Mouse (Mus musculus): ENCODE results near the gene Cacna1a. TPM values are rescaled to one million over a fixed set of nuclear protein-coding genes. Genes with fewer than 3 reads are reported as not detected.

Gene Cacna1a
- polyA plus RNA-seq, 1 experiment from 2014 or later: 20.0 TPM

DNA sequence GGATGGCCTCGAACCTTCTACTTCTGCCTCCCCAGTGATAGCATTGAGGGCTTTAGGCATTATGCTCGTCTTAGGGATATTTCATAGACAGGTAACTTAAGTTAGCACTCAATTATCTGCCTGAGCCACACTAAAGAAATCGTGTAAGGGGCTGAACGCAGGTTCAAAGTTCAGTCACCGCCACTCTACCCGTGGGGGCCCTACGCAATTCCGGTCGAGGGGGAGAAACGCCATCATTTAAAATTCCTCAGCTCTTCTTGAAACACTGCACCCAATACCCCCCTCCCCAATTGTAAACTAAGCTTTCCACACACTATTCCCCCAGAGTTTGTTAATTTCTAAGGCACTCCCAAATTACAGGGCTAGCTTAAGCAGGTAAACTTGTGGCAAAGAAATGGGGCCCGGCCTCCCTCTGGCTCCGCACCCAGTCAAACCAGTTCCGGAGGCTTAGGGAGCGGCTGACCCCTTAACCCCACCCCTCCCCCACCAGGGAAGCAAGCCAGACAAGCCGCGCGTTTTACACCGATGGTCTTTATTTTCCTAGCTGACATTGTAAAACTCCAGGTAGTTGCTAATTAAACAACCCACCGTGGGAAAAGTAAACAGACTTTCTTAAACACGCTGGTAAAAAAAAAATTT lies 272.7 kb downstream of the Cacna1a start:
- Histone ChIP-seq H3K9ac (ENCODE audit: low read depth, low read length) (peak overlapping the region; percentile 74), H3K27ac (ENCODE audit: low read length) (no peak overlapping the region; the same call in none of the 2 replicates), H3K4me1 (ENCODE audit: control insufficient read depth, insufficient read depth, low read length) (peaks cover 43% of the 10 kb centered on the region), H3K9me3 (replicated peaks; ENCODE audit: control insufficient read depth, low read length, poor library complexity, severe bottlenecking) (no peaks in the 10 kb centered on the region), H3K4me2 (ENCODE audit: low read length) (peak overlapping the region; percentile 87), H3K4me3 (ENCODE audit: low read depth, low read length) (peak overlapping the region; percentile 62), H3K36me3 (ENCODE audit: control insufficient read depth, insufficient read depth, low read length) (no peaks in the 10 kb centered on the region), H3K27me3 (ENCODE audit: control insufficient read depth, insufficient read depth, low read depth, low read length) (peaks cover 6% of the 10 kb centered on the region; the same call in 1 of the 2 replicates)
- no peak for ATAC-seq
- 4% methylated on average over 20 of the region's 20 CpGs for WGBS

- no peak for ATAC-seq
- H3K27me3 ChIP-seq (ENCODE audit: control insufficient read depth, insufficient read depth, low read depth, low read length): peaks cover 2% of the 10 kb centered on the region; the same call in 1 of the 2 replicates
- WGBS: 1% methylated on average over 24 of the region's 24 CpGs
- H3K27ac ChIP-seq (ENCODE audit: low read length): peak overlapping the region; percentile 17; the same call in 1 of the 2 replicates
- H3K9ac ChIP-seq (ENCODE audit: low read depth, low read length): peak overlapping the region; percentile 74
- H3K4me2 ChIP-seq (ENCODE audit: low read length): peak overlapping the region; percentile 87
- peak overlapping the region; percentile 62 for H3K4me3 ChIP-seq (ENCODE audit: low read depth, low read length)
- peaks cover 41% of the 10 kb centered on the region for H3K4me1 ChIP-seq (ENCODE audit: control insufficient read depth, insufficient read depth, low read length)
- H3K36me3 ChIP-seq (ENCODE audit: control insufficient read depth, insufficient read depth, low read length): no peaks in the 10 kb centered on the region
- no peaks in the 10 kb centered on the region for H3K9me3 ChIP-seq (replicated peaks; ENCODE audit: control insufficient read depth, low read length, poor library complexity, severe bottlenecking)
These were observed 273.2 kb downstream of the Cacna1a start for GRCm38 (mm10) chr8:84661458-84661871.

DNA sequence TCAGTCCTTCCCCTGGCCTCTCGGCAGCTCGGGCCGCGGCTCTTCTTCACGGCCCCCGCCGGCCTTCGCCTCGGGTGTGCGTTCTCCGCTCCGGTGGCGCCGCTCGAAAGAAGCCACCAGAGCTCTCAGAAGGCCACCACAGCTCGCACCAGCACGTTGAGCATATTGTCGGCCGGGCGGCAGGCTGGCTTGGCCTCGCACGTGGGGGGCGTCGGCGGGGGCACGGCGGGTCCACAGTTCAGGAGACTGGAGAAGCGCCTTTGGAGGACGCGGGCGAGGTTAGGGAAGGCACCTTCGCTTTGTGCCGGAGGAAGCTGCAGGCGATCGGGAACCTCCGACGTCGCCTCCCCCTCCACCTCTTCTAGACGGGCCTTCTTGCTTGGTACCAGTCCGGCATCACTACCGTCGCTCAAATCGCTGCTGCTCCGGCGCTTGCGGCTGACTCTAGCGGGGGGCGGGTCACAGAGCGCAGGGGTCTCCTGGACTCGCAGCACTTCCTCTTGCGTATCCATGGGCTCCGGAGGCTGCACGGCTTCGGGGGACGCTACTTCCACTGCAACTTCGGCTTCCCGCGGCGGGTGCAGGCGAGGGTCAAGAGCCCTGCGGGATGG lies 273.8 kb downstream of the Cacna1a start:
- ATAC-seq: peak; percentile 10
- Histone ChIP-seq H3K4me3 (ENCODE audit: low read depth, low read length) (peak overlapping the region; percentile 62), H3K27ac (ENCODE audit: low read length) (peak overlapping the region; percentile 66), H3K4me2 (ENCODE audit: low read length) (peak overlapping the region; percentile 87), H3K27me3 (ENCODE audit: control insufficient read depth, insufficient read depth, low read depth, low read length) (peaks cover 2% of the 10 kb centered on the region; the same call in 1 of the 2 replicates), H3K9ac (ENCODE audit: low read depth, low read length) (peak overlapping the region; percentile 74), H3K4me1 (ENCODE audit: control insufficient read depth, insufficient read depth, low read length) (peaks cover 39% of the 10 kb centered on the region), H3K36me3 (ENCODE audit: control insufficient read depth, insufficient read depth, low read length) (no peaks in the 10 kb centered on the region), H3K9me3 (replicated peaks; ENCODE audit: control insufficient read depth, low read length, poor library complexity, severe bottlenecking) (no peaks in the 10 kb centered on the region)
- WGBS: under 1% methylated on average over 60 of the region's 61 CpGs

DNA sequence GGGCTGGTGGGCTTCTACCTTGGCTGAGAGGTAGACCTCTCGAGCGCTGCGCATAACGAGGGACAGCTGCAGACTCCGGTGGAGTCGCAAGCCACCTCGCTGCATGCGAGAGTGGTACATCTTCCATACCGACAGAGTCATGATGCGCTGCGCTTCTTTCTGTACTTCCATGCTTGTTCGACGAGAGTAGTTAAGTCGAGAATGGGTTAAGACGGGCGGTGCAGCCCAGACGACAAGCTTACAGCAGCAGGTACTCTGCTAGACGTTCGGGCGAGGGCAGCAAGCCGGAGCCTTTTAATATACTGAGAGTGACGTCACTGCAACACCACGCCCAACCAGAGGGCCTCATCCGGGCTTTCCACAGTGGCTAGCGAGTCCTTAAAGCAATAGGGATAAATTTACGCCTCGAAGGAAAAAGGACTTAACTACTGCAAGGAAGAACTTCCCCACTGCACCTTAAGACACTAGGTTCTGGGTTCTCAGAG lies 274.4 kb downstream of the Cacna1a start, which contains the start of gene Ier2:
TSS of gene Ier2 (minus strand) at position 272 of the 485 bp plus-strand sequence.
- H3K4me3 ChIP-seq (ENCODE audit: low read depth, low read length): peak within 1 kb of the TSS; percentile 63
- H3K9ac ChIP-seq (ENCODE audit: low read depth, low read length): peak within 1 kb of the TSS; percentile 74
- no peaks in the 10 kb centered on the region for H3K9me3 ChIP-seq (replicated peaks; ENCODE audit: control insufficient read depth, low read length, poor library complexity, severe bottlenecking)
- no peaks in the 10 kb centered on the region for H3K36me3 ChIP-seq (ENCODE audit: control insufficient read depth, insufficient read depth, low read length)
- H3K27me3 ChIP-seq (ENCODE audit: control insufficient read depth, insufficient read depth, low read depth, low read length): peaks cover 2% of the 10 kb centered on the region; the same call in 1 of the 2 replicates
- WGBS: under 1% methylated on average over 27 of the region's 27 CpGs
- H3K4me1 ChIP-seq (ENCODE audit: control insufficient read depth, insufficient read depth, low read length): peaks cover 39% of the 10 kb centered on the region
- H3K4me2 ChIP-seq (ENCODE audit: low read length): peak within 1 kb of the TSS; percentile 87
- ATAC-seq: peak; percentile 69
- peak within 1 kb of the TSS; percentile 89 for H3K27ac ChIP-seq (ENCODE audit: low read length)

DNA sequence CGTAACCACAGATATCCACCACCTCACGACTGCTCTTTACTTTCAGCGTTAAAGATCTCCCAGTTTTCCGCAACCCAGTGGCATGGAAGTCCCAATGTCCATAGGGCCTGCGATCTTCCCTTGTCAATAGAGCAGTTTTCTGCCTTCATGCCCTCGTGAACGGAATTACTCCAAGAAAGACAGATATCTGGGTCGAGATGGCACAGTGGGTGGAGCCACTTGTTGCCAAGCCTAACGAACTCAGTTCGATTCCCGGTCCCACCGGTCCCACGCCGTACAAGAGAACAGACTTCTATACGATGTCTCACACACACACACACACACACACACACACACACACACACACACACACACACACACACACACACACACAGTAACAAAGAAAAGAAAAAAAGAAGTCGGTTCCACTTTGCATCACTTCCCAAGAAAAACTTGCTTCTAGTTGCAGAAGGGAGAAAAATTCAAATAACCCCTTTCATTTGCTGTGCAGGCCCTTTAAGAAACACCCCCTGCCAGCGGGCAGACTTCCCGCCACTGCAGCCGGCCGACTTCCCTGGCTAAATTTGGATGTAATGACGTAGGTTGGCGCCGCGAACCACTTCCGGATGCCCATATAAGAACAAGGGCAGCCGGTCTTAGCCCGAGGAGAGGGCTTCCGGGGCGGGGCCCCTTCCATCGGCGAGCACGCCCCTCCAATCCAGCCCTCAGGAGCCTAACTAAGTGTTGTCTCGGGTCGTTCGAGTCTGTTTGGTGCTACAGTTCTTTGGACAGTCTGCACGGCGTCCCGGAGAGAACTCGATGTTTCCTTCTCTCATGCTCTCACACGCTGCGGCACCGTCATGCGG lies 275.5 kb downstream of the Cacna1a start:
- H3K4me2 ChIP-seq (ENCODE audit: low read length): peak overlapping the region; percentile 87
- peak; percentile 71 for ATAC-seq
- H3K27me3 ChIP-seq (ENCODE audit: control insufficient read depth, insufficient read depth, low read depth, low read length): peaks cover 2% of the 10 kb centered on the region; the same call in 1 of the 2 replicates
- H3K9me3 ChIP-seq (replicated peaks; ENCODE audit: control insufficient read depth, low read length, poor library complexity, severe bottlenecking): no peaks in the 10 kb centered on the region
- H3K9ac ChIP-seq (ENCODE audit: low read depth, low read length): peak overlapping the region; percentile 82
- H3K36me3 ChIP-seq (ENCODE audit: control insufficient read depth, insufficient read depth, low read length): no peaks in the 10 kb centered on the region
- H3K4me3 ChIP-seq (ENCODE audit: low read depth, low read length): peak overlapping the region; percentile 63
- H3K4me1 ChIP-seq (ENCODE audit: control insufficient read depth, insufficient read depth, low read length): peaks cover 39% of the 10 kb centered on the region
- H3K27ac ChIP-seq (ENCODE audit: low read length): peak overlapping the region; percentile 89
- 3% methylated on average over 43 of the region's 43 CpGs for WGBS

GRCm38 (mm10) chr8:84664566-84665384 lies 276.5 kb downstream of the Cacna1a start:
- Histone ChIP-seq H3K4me2 (ENCODE audit: low read length) (peak overlapping the region; percentile 87), H3K27me3 (ENCODE audit: control insufficient read depth, insufficient read depth, low read depth, low read length) (peaks cover 2% of the 10 kb centered on the region; the same call in 1 of the 2 replicates), H3K4me3 (ENCODE audit: low read depth, low read length) (peak overlapping the region; percentile 63), H3K4me1 (ENCODE audit: control insufficient read depth, insufficient read depth, low read length) (peaks cover 39% of the 10 kb centered on the region), H3K9me3 (replicated peaks; ENCODE audit: control insufficient read depth, low read length, poor library complexity, severe bottlenecking) (no peaks in the 10 kb centered on the region), H3K36me3 (ENCODE audit: control insufficient read depth, insufficient read depth, low read length) (no peaks in the 10 kb centered on the region), H3K27ac (ENCODE audit: low read length) (peak overlapping the region; percentile 89), H3K9ac (ENCODE audit: low read depth, low read length) (peak overlapping the region; percentile 82)
- ATAC-seq: peak; percentile 72
- under 1% methylated on average over 29 of the region's 29 CpGs for WGBS

- Histone ChIP-seq H3K4me1 (ENCODE audit: control insufficient read depth, insufficient read depth, low read length) (peaks cover 35% of the 10 kb centered on the region), H3K27me3 (ENCODE audit: control insufficient read depth, insufficient read depth, low read depth, low read length) (peaks cover 2% of the 10 kb centered on the region; the same call in 1 of the 2 replicates), H3K27ac (ENCODE audit: low read length) (peak overlapping the region; percentile 89), H3K4me2 (ENCODE audit: low read length) (peak overlapping the region; percentile 87), H3K9ac (ENCODE audit: low read depth, low read length) (peak overlapping the region; percentile 82), H3K36me3 (ENCODE audit: control insufficient read depth, insufficient read depth, low read length) (peaks cover 5% of the 10 kb centered on the region), H3K4me3 (ENCODE audit: low read depth, low read length) (peak overlapping the region; percentile 63), H3K9me3 (replicated peaks; ENCODE audit: control insufficient read depth, low read length, poor library complexity, severe bottlenecking) (no peaks in the 10 kb centered on the region)
- ATAC-seq: peak; percentile 21; the same call in 1 of the 2 replicates
- 2% methylated on average over 14 of the region's 14 CpGs for WGBS
These were observed 277.2 kb downstream of the Cacna1a start for GRCm38 (mm10) chr8:84665385-84665893.

DNA sequence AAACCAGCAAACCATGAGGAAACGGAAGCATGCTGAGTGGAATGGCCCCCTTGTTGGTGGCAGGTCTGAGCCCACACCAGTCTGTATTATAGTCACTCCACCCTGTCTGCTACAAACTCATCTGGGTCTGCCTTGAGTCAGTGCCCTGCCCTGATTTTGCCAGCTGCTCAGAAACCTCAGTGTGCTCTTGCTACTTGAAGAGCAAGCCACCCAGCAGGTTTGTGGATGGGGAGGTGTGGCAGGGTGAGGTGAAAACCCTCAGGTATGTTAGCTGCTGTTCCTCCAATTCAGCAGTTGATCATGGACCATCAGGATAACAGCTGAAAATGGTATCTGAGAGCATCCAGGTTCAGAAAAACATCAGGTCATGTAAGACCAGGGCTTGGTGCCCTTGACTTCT lies 279.8 kb downstream of the Cacna1a start:
- Histone ChIP-seq H3K36me3 (ENCODE audit: control insufficient read depth, insufficient read depth, low read length) (peaks cover 7% of the 10 kb centered on the region), H3K4me3 (ENCODE audit: low read depth, low read length) (no peak overlapping the region), H3K4me2 (ENCODE audit: low read length) (no peak overlapping the region), H3K4me1 (ENCODE audit: control insufficient read depth, insufficient read depth, low read length) (peaks cover 15% of the 10 kb centered on the region), H3K9ac (ENCODE audit: low read depth, low read length) (no peak overlapping the region), H3K27me3 (ENCODE audit: control insufficient read depth, insufficient read depth, low read depth, low read length) (no peaks in the 10 kb centered on the region), H3K27ac (ENCODE audit: low read length) (no peak overlapping the region), H3K9me3 (replicated peaks; ENCODE audit: control insufficient read depth, low read length, poor library complexity, severe bottlenecking) (no peaks in the 10 kb centered on the region)
- ATAC-seq: no peak
- WGBS: 91% methylated on average over 1 of the region's 1 CpGs
